Mouse (Mus musculus) G1E (cell line): ENCODE results near the gene Mpped2.

Source experiments
- CTCF ChIP-seq: IDR thresholded peaks from 2 replicates; pipeline ENCODE4 v1.5.1; 2012; ENCODE audit warnings: low read depth, low read length, inconsistent platforms, mixed read lengths
- GATA1 ChIP-seq: IDR thresholded peaks from 2 replicates; pipeline ENCODE4 v1.6.1; 2012; ENCODE audit warnings: borderline replicate concordance, low read length, inconsistent platforms, mixed read lengths
- POLR2AphosphoS5 ChIP-seq: IDR thresholded peaks from 2 replicates; pipeline ENCODE4 v1.6.1; 2012; ENCODE audit warnings: low read depth, low read length, inconsistent platforms; ENCODE audit not compliant: insufficient replicate concordance
- TAL1 ChIP-seq: conservative IDR thresholded peaks from 2 replicates; pipeline ENCODE4 v1.6.1; 2012; ENCODE audit warnings: low read depth, low read length, inconsistent platforms, mixed read lengths

- TF ChIP-seq TAL1 (no peak), CTCF (no peak), GATA1 (no peak), POLR2AphosphoS5 (no peak)
Measured at GRCm38 (mm10) chr2:106837241-106837640, 144.2 kb downstream of the Mpped2 start.
